Mouse (Mus musculus) gastrocnemius, postnatal 36 days (tissue): ENCODE data around the gene Cxcl13. TPM values are rescaled to one million over a fixed set of nuclear protein-coding genes. Genes with fewer than 3 reads are reported as not detected.
"Not testable (repeated sequence)": the region's sequence is repeated elsewhere in the genome, so short reads cannot be mapped to it uniquely, and the experiment has no call there.

Experiments
- DNase-seq, 2 experiments: peaks; one replicate each; pipeline ENCODE4 v3.0.0; 2022
- intact Hi-C: fragments of 180-260 bp; cut with DNase I; formaldehyde crosslinking; loops from one replicate; pipeline ENCODE4 v1.15.1; 2025
- long read RNA-seq, 2 experiments: library from polyadenylated mRNA; stranded (forward); transcript quantifications; one replicate each; pipeline ENCODE4 v2.0.0; 2021
- total RNA-seq, 2 experiments: library from RNA; stranded (reverse); gene quantifications; 2 replicates each; pipeline ENCODE4 v1.2.3; 2021

The Cxcl13 gene
- total RNA-seq = under 1 TPM in 1 of 2 experiments, not detected in 1; 0.38 TPM
- long read RNA-seq, experiment 1 = 0 reads
- long read RNA-seq, experiment 2 = 0 reads

DNA sequence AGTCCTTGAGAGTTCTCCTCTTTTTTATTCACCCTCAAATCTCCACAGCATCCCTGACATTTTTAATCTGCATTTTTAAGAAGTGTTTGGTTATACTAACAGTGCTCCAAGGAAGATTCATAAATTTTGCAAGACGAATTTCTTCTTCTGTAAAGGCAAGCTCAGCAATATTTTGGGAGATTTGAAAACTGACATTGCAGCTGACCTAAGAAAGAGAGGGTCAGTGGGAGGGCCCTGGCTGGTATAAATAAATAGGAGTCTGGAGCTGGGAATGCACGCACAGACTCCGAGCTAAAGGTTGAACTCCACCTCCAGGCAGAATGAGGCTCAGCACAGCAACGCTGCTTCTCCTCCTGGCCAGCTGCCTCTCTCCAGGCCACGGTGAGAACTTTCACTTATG, at the start of gene Cxcl13:
Gene Cxcl13 (plus strand): TSS at position 301 of the 400 bp plus-strand sequence.
- intact Hi-C loops = no loop called here
- no peak for DNase-seq

DNA sequence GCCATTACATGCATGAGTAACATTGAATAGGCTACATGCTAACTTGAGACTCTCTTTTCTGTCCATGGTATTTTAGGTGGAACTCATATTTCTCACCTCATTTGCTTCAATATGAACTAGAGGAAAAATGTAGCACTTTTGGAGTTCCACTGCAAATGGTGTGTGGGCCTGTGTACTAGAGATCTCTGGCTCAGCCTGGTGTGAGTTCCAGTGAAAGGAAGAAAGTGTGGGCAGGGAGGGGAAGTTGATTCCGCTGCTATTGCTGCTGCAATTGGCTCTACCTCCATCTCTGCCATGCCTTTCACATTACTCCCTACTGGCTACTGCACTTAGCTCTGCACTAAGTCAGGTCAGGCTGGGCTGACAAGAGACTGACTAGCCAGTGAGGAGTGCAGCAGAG, 45.7 kb upstream of the Cxcl13 start:
- DNase-seq = no peak
- intact Hi-C loops = no loop called here

DNA sequence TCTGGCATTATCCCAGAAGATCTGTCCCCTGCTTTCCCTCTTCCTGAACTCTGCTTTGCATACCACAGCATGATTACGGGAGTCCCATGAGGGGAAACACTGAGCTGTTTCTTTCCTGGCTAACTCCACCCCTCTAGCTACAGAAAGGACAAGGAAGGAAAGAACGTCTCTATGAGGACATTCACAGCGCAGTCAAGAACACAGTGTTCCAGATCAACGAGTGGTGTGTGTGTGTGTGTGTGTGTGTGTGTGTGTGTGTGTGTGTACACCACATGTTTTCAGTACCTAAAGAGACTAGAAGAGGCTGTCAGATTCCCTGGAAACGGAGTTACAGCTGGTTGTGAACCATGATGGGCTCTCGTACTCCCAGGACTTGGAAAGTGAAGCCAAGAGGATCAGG, 38.3 kb upstream of the Cxcl13 start:
- intact Hi-C loops = no loop called here
- no peak for DNase-seq

DNA sequence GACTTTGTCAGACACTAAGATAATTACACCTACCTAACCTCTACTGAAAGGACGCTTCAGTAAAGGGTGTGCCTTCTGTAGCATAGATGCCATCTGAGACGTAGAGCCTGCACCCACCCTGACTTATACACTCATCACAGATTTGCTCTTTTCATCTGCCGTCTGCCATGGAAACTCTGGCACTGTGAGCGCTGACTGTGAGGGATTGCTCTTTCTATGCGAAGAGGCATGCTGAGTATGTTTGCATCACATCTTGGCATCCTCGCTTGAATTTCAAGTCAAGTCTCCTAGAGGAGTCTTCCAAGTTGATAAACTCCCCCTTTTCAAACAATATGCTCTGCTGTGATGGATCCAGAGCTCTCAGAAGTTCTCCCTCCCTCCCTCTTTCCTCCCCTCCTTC, 32.7 kb upstream of the Cxcl13 start:
- DNase-seq = no peak
- intact Hi-C loops = no loop called here

DNA sequence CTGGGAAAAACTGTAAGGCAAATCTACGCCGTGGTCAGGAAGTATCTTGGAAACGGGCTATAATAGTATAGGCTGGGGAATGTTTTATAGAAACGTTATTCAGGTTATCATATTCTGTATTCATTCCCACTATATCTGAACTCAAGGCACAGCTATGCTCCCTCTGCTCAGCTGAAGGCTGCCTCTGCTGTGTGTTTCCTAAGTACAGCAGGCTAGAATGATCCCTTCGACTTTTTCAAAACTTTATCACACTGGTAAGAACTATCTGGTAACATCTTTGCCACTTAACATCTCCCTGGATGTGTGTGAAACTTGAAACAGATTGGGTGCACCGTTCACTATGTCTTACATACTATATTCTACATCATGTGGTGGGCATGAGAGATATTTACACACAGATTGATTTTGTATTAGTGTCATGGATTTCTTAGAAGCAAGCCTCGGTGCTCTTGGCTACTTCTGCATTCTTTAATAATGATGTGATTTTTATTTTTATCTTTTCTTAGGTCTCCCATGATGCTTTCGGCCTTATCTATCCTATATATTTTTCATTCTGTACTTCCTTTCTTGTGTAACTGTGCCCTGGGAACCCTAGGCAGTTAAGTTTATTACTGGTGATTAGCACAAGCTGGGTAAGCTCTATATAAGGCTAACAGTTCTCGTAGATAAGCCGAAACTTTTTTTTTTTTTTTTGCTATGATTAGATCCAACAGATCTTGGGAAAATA, 31.4 kb upstream of the Cxcl13 start:
- intact Hi-C loops = no loop called here
- DNase-seq = no peak

DNA sequence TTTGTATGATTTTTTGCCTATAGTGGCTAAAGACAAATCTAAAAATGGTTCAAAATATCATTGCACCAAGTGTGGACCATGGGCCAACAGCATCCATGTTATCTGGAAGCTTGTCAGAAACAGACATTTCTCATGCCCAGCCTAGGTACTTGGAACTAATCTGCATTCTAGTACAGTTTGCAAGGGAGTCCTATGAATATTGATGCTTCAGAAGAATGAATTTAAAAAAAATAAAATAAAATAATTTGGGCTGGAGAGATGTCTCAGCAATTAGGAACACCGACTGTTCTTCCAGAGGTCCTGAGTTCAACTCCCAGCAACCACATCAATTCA, 30.9 kb upstream of the Cxcl13 start:
- intact Hi-C loops = no loop called here
- DNase-seq = no peak

DNA sequence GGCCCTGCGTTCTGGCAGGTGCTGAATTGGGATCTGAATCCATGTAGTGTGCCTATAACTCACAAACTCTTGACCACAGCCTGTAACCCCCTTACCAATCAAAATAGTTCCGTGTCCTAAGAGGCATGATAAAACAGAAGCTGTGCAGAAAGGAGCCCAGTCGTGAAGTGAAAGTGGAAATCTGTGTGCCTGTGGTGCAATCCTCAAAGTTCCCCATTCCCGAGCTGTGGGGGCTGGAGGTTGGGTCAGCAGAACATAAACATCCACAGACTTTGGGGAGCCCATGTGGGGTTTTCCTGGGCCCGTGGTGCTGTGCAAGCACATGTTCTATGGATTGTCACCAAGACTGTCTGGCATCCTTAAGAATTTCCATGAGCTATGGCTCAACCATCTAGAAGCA, 21.7 kb upstream of the Cxcl13 start:
- intact Hi-C loops = no loop called here
- no peak for DNase-seq

DNA sequence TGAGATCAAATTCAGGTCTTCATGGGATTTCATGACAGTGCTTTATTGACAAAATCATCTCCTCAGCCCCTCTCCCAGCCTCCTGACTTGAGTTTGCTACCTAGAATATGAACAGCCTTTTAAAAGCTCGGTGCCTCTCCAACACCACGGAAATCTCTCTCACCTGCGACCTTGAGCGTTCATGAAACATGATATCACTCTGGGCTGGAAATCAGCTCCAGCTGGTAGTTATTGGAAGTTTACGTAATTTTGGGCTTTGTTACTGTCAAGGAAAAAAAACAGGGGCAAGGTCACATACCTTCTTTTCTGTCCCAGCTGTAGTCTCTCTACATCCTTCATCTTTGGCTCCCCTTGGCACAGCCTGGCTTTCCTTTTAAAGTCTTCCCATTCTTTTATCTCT, 20.7 kb upstream of the Cxcl13 start:
- intact Hi-C loops = no loop called here
- no peak for DNase-seq

DNA sequence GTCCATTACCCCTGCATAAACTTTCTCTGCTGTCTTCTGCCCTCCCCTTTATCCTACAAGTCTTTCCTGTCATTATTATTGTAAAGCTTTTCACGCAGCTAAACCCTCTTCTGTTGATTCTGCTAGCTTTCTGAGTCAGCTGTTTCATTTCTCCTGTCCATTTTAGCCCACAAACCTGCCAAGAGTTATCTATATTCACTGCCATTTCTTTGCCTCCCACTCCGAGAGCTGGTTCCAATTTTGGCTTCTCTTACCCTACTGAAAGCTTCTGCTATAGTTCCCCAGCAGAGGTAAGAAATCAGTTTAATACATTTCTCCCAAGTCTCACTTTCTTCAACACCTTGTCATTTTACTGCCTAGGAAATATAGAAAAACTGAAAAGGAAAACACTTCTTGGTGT, 19.6 kb upstream of the Cxcl13 start:
- intact Hi-C loops = no loop called here
- DNase-seq = no peak

DNA sequence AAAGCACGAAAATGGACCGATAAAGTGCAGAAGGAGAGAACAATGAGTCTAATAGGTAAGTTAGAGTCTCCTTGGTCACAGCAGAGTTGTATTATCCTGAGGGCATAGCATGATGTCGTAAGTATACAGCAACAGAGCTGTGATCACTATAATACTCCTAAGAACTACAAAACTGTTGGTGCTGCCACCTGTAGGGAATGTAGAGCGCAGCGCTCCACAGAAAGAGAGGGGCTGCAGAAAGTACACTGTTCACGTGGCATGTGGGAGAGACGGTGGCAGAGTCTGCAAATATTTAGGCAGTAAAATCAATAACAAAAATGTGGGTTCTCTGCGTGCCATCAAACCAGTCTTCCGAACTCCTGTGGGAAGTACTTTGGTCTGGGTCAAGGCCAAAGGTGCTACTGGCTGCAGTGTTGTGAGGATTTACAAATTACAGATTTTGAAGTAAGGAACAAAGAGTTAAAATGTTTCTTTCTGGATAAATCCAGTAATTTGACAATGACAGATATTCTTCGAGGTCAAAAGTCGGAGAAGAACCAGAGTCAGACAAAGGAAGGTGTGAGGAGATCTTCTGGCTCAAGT, 18.6 kb upstream of the Cxcl13 start:
- no peak for DNase-seq
- intact Hi-C loops = no loop called here

DNA sequence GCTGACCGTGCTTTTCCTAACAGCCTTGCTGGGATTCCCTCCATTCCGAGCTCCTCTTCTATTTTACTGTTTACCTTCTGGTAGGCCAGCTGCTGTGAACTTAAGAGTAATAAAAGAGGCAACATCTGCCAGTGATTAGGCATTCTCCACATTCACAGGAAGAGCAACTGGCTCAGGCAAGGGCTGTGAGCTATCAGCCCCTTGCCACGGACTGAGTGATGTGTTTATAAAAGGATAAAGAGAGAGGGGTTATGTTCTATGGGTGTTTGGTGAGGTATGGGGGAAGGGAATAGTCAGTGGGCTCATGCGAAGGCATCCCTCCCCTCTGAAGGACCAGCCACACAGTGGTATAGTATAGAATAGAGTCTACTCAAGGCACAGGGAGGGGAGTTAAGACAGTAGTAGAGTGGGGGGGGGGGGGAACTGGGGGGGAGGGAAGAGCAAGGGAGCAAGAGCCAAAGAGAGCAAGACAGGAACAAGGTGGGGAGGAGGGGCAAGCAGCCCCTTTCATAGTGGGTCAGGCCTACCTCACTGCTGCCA, 16.0 kb upstream of the Cxcl13 start:
- DNase-seq = no peak
- intact Hi-C loops = no loop called here

DNA sequence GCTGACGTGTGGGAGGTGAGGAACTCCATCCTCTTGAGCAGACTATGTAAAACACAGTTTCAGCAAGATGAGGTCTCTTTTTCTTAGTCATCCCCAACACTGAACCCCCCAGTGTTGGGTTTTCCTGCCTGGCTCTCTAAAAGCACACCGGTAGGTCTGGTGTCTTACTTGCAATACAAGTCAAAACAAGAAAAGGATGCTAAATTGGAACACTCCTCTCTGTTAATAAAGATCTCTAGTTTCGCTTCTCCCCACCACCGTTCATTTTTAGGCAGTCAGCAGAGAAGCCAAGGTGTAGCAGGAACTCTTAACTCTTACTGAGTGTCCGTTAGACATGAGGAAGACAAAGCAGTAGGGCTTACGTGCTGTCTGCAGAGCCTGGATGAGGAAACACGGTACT, 15.2 kb upstream of the Cxcl13 start:
- intact Hi-C loops = no loop called here
- no peak for DNase-seq

DNA sequence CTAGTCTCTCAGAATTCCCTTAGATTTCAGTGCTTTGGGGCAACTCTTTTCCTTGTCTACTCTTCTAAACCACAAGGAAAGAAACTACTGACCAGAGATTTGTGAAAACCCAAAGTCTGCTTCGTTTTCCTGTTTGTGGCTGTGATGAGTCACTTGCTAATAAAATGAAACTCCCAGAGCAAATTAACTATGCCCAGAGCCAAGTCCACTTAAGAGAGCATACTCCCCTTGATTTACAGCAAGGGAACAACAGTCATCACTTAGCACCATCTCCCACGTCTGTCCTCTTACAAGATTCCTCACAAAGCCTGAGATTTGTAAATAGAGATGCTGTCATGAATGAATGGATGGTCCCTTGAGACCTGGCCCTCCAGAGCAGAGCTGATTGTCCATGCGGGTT, 11.6 kb upstream of the Cxcl13 start:
- no peak for DNase-seq
- intact Hi-C loops = no loop called here

DNA sequence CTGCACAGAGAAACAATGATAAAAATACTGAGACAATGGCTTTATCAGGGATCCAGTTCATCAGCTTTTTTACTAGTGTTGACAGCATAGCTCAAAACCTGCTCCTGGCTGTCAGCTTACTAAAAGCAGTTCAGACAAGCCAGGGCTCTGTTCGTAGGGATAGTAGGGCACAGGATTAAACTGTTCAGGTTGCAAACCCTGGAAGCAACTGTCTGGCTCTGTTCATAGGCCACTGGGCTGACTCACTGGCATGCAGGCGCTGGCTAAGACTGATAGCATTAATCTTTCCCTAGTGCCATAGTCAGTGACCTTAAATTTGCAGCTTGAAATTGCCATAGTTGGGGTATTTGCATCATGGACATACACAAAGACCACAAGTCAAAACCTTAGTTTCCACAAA, 10.4 kb upstream of the Cxcl13 start:
- intact Hi-C loops = no loop called here
- DNase-seq = no peak

DNA sequence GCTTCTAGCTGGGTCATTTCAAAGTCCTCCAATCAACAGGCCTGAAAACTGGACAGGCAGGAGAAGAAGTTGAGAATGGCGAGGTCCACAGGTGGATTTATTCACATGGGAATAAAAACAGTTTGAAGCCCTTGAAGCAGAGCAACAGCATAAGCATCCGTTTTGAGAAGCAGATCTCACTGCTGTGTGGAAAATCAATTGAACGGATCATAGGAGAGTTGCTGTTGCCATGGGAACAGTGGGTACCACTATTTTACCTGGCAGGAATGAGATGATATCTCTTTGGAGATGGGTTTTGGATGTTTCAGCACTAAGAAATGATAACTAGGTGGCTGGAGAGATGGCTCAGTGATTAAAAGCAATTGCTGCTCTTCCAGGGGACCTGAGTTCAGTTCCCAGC, 8.1 kb upstream of the Cxcl13 start:
- intact Hi-C loops = no loop called here
- DNase-seq = no peak

DNA sequence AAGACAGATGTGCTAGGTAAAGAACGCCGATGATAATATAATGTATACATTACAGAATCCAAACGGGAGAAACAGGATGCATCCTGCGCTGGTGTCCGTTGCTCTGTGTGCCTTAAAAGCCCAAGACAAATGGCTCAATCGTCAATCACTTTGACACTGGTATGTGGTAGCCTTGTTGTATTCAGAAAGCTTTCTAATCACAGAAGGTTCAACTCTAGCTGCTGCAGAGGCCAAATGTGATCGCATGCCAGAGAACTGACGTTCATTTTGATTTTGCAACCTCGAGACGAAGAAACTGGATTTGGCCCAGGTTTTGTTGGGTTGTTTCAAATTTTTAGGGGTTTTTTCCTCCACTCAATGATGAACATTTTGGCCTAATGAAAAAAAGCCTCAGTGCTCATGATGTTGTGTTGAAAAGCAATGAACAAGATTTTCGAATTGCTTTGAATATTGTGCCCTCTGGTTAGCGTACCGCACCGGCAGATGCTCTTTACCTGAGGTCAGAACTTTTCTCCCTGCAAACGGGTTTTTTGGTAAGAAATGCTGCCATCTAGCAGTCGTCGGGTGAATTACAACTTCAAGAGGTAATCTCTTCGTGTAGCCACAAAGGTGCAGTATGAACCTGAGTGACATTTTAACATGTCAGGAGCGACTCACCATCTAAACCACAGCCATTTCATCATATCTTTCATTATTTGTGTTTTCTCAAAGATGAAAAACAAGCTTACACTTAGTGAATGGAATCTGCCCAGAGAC, 6.6 kb upstream of the Cxcl13 start:
- peak in 1 of 2 experiments; percentile 46 for DNase-seq
- intact Hi-C loops = loop anchor here (2.0 kb wide), 1 partner anchor 69 kb away; no protein-coding TSS in a partner anchor

DNA sequence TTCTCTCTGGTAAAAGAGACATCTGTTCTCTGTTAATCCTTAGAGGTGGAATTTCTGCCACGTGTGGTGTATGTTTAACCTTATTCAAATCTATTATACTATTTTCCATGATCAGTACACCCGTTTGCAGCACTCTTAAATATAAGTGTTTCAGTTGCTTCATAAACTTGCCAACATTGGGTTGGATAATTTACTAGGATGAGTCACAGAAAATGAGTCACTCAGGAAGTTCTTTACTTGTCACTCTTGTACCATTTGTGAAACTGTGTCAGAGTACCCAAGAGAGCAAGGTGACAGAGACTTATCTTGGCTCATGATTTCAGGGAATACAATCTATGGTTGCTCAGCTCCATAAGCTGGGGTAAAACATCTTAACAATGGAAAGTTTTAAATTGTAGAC, 8.2 kb downstream of the Cxcl13 start:
- intact Hi-C loops = no loop called here
- no peak for DNase-seq

DNA sequence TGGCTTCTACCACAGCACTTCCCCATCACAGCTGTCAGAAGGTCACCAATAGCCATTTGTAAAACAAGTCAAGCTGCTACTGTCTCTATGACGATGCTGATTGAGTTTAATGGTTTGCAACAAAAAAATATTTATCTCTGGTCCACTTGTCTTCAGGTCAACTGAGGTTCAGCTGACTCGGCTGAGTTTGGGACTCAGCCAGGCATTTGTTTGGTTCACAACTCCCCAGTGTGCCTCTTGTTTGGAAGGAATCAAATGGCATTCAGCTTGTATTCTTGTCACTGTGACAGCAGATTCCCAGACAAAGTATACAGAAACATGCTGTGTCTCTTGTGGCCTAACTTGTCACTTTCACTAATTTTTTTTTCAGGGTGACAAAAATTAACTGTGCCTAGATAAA, 9.9 kb downstream of the Cxcl13 start:
- intact Hi-C loops = no loop called here
- peak in 1 of 2 experiments; percentile 17 for DNase-seq

DNA sequence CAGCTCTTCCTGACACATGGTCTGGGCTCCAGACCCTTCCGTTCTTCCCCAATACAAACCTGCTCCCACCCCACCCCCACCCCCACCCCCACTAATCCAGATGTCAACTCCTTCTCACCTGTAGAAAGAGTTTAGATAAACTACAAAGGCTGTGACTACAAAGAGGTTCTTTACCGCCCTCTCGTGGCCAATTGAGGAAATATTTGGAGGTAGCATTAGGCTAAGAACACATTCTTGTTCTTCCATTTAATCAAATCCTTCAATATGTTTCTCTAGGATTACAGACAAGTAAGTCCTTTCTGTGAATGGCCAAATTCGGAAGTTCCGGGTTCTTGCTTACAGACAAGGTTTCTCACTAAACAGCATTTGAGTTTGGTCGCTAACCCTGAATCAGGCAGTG, 14.1 kb downstream of the Cxcl13 start:
- peak in 1 of 2 experiments; percentile 22 for DNase-seq
- intact Hi-C loops = loop anchor here (5.0 kb wide), 1 partner anchor 89 kb away; no protein-coding TSS in a partner anchor

DNA sequence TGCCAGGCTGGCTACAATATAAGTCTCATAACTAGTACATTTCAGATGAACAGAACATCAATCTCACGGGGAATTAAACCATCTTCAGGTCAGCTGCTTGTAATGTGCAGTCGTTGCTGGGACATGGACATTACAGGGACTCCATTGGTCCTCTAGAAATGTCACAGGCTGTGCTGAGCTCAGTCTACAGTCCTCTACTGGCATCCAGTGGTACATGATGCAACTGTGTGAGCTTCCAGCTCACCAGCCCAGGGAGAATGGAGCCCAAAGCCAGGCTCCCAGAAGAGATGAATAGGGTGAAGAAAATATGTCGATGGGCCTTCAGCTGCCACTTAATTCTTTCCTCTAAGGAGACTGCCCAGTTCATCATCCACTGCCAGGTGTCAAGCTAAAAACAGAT, 15.5 kb downstream of the Cxcl13 start:
- no peak for DNase-seq
- intact Hi-C loops = loop anchor here (5.0 kb wide), 1 partner anchor 90 kb away; no protein-coding TSS in a partner anchor

DNA sequence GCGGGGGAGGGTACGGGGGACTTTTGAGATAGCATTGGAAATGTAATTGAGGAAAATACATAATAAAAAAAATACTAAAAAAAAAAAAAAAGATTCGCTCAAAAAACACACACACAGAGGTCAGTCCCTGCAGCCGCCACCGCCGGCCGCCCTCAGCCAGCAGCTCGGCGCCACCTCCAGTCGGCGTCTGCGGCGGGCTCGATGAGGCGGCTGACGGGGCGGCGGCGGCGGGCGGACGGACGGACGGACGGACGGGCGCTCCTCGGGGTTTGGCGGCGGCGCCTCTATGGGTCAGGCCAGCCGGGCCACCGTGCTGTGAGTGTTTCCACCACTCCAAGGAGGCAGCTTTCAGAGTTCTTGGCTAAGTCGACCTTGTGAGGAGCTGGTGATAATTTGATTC, 17.1 kb downstream of the Cxcl13 start:
- intact Hi-C loops = loop anchor here (5.0 kb wide), 1 partner anchor 92 kb away; no protein-coding TSS in a partner anchor
- DNase-seq = not testable (repeated sequence)
